Mouse (Mus musculus): Measurements from ENCODE around the gene Gm28048.

Gene Gm28048

GRCm38 (mm10) chr11:22838361-22838760 lies 143.5 kb downstream of the Gm28048 start:
- DNase-seq (ENCODE audit: low read depth, low spot score) = no peak

- no peak for DNase-seq (ENCODE audit: low read depth, low spot score)
Observed at GRCm38 (mm10) chr11:22836269-22836668, 145.6 kb downstream of the Gm28048 start.

GRCm38 (mm10) chr11:22832600-22832999 lies 149.3 kb downstream of the Gm28048 start:
- DNase-seq (ENCODE audit: low read depth, low spot score) = no peak

- DNase-seq (ENCODE audit: low read depth, low spot score) = no peak
Observed at GRCm38 (mm10) chr11:22831916-22832315, 150.0 kb downstream of the Gm28048 start.

- DNase-seq (ENCODE audit: low read depth, low spot score) = no peak
Observed at GRCm38 (mm10) chr11:22830684-22831083, 151.2 kb downstream of the Gm28048 start.

GRCm38 (mm10) chr11:22830179-22830611 lies 151.7 kb downstream of the Gm28048 start:
- peak; percentile 98 for DNase-seq (ENCODE audit: low read depth, low spot score)

- no peak for DNase-seq (ENCODE audit: low read depth, low spot score)
Observed at GRCm38 (mm10) chr11:22828988-22829632, 152.8 kb downstream of the Gm28048 start.

GRCm38 (mm10) chr11:22827514-22828080 lies 154.3 kb downstream of the Gm28048 start:
- DNase-seq (ENCODE audit: low read depth, low spot score) = no peak

GRCm38 (mm10) chr11:22826665-22827064 lies 155.2 kb downstream of the Gm28048 start:
- no peak for DNase-seq (ENCODE audit: low read depth, low spot score)

- DNase-seq (ENCODE audit: low read depth, low spot score) = peak; percentile 84
Observed at GRCm38 (mm10) chr11:22826051-22826450, 155.8 kb downstream of the Gm28048 start.

- no peak for DNase-seq (ENCODE audit: low read depth, low spot score)
Observed at GRCm38 (mm10) chr11:22825548-22825947, 156.3 kb downstream of the Gm28048 start.

GRCm38 (mm10) chr11:22824049-22824705 lies 157.7 kb downstream of the Gm28048 start:
- peak; percentile 67 for DNase-seq (ENCODE audit: low read depth, low spot score)

GRCm38 (mm10) chr11:22821243-22821642 lies 160.6 kb downstream of the Gm28048 start:
- no peak for DNase-seq (ENCODE audit: low read depth, low spot score)

- no peak for DNase-seq (ENCODE audit: low read depth, low spot score)
Observed at GRCm38 (mm10) chr11:22818371-22818770, 163.5 kb downstream of the Gm28048 start.

- DNase-seq (ENCODE audit: low read depth, low spot score) = no peak
Observed at GRCm38 (mm10) chr11:22815877-22816276, 166.0 kb downstream of the Gm28048 start.

GRCm38 (mm10) chr11:22815143-22815542 lies 166.7 kb downstream of the Gm28048 start:
- no peak for DNase-seq (ENCODE audit: low read depth, low spot score)

GRCm38 (mm10) chr11:22813921-22814704 lies 167.8 kb downstream of the Gm28048 start:
- DNase-seq (ENCODE audit: low read depth, low spot score) = no peak

GRCm38 (mm10) chr11:22813427-22813826 lies 168.5 kb downstream of the Gm28048 start:
- no peak for DNase-seq (ENCODE audit: low read depth, low spot score)

- DNase-seq (ENCODE audit: low read depth, low spot score) = no peak
Observed at GRCm38 (mm10) chr11:22811413-22811812, 170.5 kb downstream of the Gm28048 start.

GRCm38 (mm10) chr11:22809465-22810096 lies 172.3 kb downstream of the Gm28048 start:
- DNase-seq (ENCODE audit: low read depth, low spot score) = no peak

- no peak for DNase-seq (ENCODE audit: low read depth, low spot score)
Observed at GRCm38 (mm10) chr11:22808040-22808439, 173.8 kb downstream of the Gm28048 start.

GRCm38 (mm10) chr11:22805171-22805570 lies 176.7 kb downstream of the Gm28048 start:
- DNase-seq (ENCODE audit: low read depth, low spot score) = peak; percentile 60
